Mouse (Mus musculus): Measurements from ENCODE around the gene Fkbpl.

Gene Fkbpl

DNA sequence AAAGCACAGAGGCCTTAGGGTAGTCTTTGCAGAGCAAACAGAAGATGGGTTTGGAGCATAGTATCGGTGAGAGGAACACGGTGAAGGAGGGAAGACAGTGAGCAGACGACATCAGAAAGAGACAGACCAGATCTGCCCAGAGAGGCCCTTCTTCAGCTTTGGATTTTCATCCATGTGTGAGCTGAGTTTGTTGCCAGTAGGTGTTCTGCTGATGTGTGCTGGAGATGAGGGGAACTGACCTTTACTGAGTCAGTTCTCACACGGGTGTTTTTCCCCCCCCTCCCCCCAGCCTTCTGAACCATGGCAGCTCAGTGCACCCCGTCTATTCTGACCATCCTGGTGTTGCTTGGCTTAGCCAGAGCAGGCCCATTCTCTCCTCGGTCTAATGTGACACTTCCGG is 25.7 kb downstream of the Fkbpl start, which contains the start of gene Tnxb:
TSS of gene Tnxb (plus strand) at position 301 of the 400 bp plus-strand sequence.
- no peak for DNase-seq (ENCODE audit: low spot score in 2 of 2)

DNA sequence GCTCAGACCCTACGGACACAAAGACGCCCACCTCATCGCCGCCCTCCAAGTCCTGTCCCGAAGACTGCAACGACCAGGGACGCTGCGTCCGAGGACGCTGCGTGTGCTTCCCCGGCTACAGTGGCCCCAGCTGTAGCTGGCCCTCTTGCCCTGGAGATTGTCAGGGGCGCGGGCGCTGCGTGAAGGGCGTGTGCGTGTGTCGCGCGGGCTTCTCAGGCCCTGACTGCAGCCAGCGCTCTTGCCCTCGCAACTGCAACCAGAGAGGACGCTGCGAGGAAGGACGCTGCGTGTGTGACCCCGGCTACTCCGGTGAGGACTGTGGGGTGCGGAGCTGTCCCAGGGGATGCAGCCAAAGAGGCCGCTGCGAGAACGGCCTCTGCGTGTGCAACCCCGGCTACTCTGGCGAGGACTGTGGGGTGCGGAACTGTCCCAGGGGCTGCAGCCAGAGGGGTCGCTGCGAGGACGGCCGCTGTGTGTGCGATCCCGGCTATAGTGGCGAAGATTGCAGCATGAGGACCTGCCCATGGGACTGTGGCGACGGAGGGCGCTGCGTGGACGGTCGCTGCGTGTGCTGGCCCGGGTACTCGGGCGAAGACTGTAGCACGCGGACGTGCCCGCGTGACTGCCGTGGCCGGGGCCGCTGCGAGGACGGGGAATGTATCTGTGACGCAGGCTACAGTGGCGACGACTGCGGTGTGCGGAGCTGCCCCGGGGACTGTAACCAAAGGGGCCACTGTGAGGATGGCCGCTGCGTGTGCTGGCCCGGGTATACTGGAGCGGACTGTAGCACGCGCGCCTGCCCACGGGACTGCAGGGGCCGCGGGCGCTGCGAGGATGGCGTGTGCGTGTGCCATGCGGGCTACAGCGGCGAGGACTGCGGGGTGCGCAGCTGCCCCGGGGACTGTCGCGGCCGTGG is 26.8 kb downstream of the Fkbpl start:
- no peak for DNase-seq (ENCODE audit: low spot score in 2 of 2)

DNA sequence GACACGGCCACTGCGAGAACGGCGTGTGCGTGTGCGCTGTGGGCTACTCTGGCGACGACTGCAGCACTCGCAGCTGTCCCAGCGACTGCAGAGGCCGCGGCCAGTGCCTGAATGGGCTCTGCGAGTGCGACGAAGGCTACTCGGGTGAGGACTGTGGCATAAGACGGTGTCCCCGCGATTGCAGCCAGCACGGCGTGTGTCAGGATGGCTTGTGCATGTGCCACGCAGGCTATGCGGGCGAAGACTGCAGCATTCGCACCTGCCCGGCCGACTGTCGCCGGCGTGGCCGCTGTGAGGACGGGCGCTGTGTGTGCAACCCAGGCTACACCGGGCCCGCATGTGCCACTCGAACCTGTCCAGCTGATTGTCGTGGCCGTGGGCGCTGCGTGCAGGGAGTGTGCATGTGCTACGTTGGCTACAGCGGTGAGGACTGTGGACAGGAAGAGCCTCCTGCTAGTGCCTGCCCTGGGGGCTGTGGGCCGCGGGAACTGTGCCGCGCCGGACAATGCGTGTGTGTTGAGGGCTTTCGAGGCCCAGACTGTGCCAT is 27.8 kb downstream of the Fkbpl start:
- DNase-seq (ENCODE audit: low spot score in 2 of 2): no peak

DNA sequence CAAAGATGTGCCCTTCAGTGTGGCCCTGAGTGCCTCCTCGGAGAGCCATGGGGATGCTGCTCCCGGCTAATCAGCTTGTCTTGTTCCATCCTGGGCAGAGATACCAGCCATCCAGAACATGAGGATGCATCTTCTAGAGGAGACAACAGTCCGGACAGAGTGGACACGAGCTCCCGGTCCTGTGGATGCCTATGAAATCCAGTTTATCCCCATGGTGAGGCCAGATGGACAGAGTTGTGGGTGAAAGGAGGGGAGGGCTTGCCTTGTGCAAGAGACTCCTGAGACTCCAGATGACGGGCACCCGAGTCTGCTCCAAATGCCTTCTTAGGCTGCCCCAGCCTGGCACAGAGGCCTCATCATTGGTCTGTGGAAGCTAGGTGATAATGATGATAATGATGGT is 28.6 kb downstream of the Fkbpl start:
- DNase-seq (ENCODE audit: low spot score in 2 of 2): no peak

DNA sequence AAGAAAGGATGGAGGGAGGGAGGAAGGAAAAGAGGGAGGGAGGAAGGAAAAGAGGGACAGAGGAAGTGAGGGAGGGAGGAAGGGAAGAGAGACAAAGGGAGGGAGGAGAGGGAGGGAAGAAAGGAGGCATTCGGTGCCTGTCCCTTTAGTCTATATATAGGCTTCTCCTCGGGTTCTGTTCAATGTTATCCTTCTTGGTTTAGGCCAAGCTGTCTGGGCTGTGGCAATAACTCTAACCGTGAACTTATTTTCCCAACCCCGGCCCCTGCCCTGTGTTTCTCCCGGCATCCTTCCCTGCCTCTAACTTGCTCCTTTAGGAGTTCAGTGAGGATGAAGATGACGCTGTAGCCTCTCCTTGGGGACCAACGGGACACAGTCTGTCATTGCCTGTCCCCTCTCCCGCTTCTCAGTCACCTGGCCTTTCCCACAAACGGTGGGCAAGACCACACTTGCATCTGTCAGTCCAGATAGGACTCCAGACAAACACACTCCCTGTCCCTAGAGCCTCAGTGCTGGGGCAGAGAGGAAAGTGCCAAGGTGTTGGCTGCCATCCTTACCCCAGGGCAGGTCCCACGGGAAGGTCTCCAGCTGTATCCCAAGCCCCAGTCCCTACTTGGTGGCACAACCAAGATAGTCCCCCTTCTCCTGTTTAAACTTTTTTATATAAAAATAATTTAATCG is 30.1 kb downstream of the Fkbpl start:
- no peak for DNase-seq (ENCODE audit: low spot score in 2 of 2)

DNA sequence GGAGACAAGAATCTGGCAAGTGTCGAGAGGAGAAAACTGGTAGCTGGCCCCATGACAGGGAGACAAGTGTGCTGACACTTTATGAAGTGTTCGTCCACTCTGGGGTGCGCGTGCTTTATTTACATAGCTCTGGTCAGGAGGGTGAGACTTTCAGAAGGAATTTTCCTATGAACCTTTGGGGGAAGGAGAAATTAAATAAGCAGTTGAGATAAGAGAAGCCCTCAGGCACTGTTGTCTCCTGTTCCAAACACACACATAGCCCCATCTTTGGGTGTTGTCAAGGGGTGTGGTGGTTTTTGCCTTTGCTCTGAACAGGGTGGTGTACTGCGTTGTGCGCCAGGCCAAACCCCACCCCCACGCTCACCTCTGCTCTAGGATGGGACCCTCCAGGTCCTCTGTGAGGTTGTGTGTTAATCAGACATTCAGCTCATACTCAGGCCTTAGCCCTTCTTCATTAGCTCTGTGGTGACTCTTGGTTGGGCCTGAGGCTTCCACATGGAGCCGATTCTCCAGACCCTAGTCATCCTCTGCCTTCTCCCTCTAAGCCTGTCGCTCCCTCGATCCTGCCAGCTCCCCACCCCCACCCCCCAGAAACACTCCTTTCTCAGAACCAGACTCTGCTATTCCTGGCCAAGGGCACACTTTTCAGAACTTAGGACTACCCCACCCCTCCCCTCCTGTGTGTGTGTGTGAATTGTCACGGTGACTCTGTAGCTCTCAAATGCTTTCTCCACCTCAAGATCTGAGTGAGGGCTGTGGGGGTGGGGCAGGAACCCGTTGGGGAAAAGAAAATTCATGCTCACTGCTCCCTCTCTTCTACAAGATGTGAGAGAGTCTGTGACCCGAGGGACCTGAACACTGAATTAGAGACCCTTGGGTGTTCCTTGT is 30.9 kb downstream of the Fkbpl start:
- no peak for DNase-seq (ENCODE audit: low spot score in 2 of 2)

DNA sequence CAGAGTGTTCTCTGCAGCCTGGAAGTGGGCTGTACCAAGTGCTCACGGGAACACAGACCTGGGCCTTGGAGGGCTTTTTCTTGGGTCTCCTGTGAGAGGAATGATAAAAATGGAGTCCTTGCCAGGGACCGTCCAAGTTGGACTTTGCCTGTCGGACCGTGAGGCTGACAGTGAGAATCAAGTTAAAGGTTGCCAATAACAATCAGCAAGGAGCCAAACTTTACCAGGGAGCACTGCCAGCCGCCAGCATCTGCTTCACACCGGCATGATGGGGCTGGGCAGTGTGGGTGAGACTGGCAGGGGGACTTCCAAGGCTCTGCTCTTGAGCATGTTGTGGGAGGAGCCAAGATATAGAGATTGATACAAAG is 31.5 kb downstream of the Fkbpl start:
- no peak for DNase-seq (ENCODE audit: low spot score in 2 of 2)

DNA sequence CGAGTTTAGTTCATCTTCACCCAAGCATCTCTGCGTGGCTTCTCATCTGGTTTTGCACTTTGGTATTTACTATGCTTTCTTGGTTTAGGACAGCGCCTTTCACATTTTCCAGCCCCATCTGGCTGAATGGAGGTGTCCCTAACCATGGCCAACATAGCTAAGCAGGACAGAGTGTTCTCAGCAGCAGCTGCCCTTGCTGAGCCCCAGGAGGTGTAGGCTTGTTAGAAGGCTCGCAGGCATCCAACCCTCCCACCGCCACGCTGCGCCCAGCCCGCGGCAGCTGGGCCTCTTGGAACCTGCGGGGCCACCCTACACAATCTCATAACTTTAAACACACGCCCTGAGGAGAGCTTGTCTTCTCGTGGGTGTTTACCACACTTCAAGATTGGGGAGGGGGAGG is 32.1 kb downstream of the Fkbpl start:
- DNase-seq (ENCODE audit: low spot score in 2 of 2): no peak

DNA sequence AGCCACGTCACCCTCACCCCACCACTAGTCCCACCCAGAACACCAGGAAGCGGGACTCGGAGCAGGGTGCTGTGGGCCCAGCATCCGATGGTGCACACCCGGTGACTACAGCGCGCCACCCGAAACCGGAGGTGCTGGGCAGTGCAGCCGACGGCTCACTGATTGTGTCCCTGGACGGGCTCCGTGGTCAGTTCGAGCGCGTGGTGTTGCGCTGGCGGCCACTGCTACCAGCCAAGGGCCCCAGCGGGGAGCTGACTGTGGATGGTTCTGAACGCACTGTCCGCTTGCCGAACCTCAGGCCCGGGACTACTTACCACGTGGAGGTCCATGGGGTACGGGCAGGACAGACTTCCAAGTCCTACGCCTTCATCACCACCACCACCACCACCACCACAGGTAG is 35.6 kb downstream of the Fkbpl start:
- no peak for DNase-seq (ENCODE audit: low spot score in 2 of 2)

DNA sequence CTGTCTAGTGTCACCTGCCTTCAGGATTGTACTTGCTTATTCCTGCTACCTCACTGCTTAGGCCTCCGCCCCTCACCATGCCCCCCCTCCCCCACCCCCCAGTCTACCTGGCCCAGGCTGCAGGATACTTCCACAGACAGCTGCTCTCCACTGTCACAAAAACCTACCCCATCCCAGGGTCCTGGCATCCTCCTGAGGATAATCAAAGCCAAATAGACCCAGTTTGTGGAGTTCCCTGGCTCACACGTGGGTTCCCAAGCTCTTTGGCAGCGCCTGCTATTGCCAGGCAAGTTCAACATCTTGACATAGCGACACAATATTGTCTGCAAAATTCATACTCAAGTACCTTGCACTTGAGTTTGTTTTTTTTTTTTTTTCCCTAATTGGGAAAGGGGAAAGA is 36.1 kb downstream of the Fkbpl start:
- no peak for DNase-seq (ENCODE audit: low spot score in 2 of 2)

DNA sequence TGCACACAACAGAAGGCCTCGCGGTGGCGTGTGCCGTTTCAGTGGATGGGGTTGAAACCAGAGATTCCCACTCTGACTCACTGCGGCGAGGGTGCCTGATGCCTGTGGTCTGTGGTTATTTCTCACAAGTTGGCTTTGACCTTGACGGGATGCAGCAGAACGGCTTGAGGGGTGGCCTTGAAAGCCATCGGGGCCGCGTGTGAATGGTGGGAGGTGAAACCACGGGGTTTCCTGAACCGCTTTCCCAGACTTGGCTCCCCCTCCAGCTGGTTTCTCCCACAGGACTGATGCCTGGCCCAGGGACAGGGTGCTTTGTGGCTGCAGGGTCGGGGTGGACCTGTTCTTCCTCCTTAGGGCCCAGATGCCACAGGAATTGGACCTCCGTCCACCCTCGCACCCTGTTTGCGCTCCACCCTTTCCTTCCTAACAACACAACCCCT is 36.6 kb downstream of the Fkbpl start:
- peak; percentile 69 to 87 for DNase-seq (ENCODE audit: low spot score in 2 of 2)

DNA sequence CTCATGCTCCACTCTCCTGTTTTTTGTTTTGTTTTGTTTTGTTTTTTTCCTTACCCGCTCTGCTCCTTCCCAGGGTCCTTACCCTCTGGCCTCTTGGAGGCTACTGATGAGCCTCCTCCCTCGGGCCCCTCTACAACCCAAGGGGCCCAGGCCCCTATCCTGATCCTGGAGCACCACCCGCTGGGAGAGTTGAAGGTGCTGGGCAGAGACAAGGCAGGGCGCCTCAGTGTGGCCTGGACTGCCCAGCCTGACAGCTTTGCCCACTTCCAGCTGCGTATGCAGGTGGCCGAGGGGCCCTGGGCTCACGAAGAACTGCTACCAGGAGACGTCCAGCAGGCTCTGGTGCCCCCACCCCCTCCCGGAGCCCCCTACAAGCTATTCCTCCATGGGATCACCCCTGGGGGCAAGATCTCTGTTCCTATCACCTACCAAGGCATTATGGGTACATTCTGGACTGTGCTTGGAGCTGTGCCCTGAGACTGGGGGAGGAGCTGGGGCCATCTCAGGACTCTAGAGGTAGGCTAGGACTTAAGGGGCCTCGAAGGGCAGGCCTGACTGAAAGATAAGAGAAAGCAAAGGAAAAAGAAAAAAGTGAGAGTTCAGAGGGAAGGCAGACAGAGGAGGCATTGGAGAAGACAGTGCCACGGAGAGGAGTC is 37.4 kb downstream of the Fkbpl start:
- DNase-seq (ENCODE audit: low spot score in 2 of 2): no peak

DNA sequence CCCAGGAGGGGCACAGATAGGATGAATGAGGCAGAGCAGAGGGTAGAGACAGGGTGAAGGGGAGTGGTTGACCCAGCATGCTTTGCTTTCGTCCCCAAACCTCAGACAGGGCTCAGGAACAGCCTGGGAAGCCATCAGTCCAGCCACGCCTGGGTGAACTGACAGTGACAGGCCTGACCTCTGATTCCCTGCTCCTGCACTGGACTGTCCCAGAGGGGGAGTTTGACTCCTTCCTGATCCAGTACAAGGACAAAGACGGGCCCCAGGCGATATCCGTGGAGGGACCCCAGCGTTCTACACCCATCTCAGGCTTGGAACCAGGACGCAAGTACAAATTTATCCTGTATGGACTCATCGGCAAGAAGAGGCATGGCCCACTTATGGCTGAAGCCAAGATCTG is 38.6 kb downstream of the Fkbpl start:
- no peak for DNase-seq (ENCODE audit: low spot score in 2 of 2)

DNA sequence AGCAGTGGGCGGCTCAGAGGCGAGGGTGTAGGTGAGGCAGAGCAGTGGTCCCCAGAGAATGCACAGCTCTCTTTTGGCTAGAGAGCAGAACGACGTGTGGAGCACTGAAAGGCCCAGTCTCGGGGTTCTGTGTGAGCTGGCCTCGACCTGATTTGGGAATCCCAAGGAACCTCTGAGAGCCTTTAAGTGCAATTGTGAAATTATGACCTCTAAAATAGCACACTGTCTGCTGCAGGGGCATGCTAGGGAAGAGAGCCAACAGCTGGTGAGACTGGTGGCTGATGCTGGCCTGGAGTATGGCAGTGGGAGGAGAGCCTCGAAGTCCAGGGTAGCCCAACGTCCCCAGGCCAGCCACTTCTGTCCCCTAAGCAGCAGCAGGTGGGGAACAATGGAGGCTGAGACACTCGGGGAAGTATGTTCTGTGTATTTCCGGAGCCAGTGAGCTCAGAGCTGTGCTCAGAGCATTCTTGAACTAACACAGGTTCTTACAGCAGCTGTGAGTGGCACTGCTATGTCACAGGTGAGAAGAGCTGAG is 39.2 kb downstream of the Fkbpl start:
- no peak for DNase-seq (ENCODE audit: low spot score in 2 of 2)

DNA sequence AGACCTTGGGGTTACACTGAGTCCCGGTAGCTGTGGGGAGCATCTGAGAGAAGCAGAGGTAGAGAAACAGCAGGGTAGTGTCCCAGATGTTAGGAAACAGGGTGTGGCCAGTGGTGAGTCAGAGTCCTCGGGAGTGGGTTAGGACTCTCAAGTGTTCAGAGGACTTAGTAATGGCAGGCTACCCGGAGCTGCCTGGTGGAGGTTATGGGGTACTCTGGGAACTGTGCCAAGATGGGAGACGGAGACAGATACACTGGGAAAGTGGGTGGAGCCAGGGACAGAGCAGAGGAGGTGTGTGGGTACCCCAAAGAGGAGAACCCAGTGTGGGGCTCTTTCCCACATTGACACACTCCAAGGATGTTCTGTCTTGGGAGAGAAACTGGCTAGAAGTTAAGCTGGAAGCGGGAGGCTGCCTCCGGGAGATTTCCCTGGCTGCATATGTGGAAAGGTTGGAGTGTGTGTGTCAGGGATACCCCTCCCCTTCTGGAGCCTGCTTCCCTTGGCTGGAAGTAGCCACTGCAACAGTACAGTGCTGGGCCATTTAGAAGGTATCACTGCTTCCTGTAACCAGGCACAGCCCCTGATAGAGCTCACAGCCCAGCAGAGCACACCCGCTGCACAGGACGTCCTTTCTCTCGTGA is 39.8 kb downstream of the Fkbpl start:
- no peak for DNase-seq (ENCODE audit: low spot score in 2 of 2)

DNA sequence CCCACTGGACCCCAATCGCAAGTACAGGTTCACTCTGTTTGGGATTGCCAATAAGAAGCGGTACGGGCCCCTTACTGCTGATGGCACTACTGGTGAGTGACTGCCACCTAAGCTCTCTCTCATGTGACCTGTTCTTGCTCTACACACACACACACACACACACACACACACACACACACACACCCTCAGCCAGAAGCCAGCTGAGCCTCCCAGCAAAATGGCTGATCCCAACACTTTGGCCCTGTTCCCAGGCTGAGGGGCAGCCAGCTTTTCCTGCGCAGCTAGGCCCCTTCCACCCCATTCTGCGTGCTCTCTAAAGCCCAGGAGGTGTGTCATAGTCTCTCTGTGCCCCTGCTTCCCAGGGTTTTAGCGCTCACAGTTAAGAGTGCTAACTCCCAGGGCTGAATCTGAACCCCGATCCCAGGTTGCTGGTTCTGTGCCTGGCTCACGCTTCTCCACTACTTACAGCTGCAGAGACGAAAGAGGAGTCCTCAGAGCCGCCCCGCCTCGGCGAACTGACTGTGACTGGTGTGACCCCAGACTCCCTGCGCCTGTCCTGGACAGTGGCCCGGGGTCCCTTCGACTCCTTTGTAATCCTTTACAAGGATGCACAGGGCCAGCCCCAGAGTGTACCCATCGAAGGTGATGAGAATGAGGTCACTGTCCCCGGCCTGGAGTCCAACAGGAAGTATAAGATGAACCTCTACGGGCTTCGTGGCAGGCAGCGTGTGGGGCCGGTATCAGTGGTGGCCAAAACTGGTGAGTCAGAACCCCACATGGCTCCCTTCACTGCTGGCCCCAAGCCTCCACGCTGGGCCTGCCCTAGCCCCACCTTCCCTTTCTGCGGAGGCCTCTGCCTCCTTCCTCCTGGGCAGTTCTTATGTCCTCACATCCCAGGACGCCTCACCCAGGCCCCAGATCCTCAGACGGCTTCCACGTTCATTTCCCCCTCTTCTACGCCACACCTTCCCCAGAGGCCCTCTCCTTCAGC is 40.9 kb downstream of the Fkbpl start:
- peak; percentile 30 to 64 for DNase-seq (ENCODE audit: low spot score in 2 of 2)

DNA sequence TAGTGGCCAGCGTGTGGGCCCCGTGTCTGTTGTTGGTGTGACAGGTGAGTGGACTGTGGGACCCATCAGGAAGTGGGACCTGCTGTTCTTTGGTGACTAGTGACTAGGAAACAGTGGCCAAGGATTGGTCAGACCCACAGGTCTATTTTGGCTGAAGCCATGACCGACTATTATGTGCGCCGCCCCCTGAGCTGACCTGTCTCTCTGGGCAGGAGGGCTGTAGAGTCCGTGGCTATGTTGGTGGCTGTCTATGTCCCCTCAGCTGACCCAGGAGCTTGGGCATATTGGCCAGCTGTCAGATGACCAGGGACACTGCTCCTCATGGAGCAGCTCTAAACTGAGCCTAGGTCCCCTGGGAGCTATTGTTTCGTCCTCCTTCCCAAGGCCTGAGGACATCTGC is 44.3 kb downstream of the Fkbpl start:
- no peak for DNase-seq (ENCODE audit: low spot score in 2 of 2)

DNA sequence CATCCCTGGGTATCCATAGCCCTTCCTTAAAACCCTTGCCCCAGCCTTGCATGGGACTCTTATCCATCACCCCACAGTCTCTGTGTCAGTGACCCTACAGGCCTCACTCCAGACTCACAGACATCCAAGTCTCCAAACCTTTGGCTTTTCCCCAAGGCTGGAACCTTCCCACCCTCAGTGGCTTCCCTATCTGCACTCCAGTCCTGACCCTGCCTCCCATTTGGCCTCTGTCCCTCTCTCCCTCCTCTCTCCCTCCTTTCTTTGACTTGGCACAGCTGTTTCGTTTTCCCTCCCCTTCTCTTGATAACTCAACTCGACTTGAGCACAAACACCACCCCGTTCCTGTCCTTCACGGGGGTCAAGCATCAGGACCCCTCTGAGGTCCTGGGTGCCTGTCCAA is 45.9 kb downstream of the Fkbpl start:
- no peak for DNase-seq (ENCODE audit: low spot score in 2 of 2)

DNA sequence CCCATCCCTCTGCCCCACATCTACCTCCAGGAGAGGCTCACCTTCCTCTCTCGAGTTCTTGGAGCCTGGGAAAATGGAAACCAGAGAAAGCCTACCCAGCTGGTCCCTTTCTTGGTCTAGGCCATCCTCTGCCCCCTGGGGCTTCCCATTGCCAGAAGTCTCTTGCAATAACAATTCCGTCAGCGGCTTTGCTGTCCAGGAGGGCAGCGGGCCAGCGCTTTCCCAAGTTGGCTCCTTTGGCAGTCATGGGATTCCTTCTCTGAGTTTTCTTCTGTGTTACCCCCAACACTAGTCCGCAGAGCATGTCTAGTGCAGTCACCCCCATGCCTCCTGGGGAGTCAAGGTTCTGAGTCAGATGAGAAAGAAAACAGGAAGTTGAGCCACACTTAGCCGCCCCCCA is 48.3 kb downstream of the Fkbpl start:
- DNase-seq (ENCODE audit: low spot score in 2 of 2): no peak

Data from natural killer cell, adult 2 months (primary cell).